Mouse (Mus musculus): Measurements from ENCODE around the gene Kifc5b.

Gene Kifc5b

GRCm38 (mm10) chr17:26916711-26917482 lies at the start of gene Kifc5b:
Kifc5b (plus strand) TSS chr17:26917091.
- in situ Hi-C loops (cut with MboI, MseI), result no loop called here

- in situ Hi-C loops (cut with MboI, MseI), result no loop called here
These were observed 48.1 kb upstream of the Kifc5b start for GRCm38 (mm10) chr17:26868756-26869155.

GRCm38 (mm10) chr17:26872870-26873269 lies 44.0 kb upstream of the Kifc5b start:
- in situ Hi-C loops (cut with MboI, MseI), result no loop called here

GRCm38 (mm10) chr17:26873502-26873901 lies 43.4 kb upstream of the Kifc5b start:
- in situ Hi-C loops (cut with MboI, MseI), result no loop called here

GRCm38 (mm10) chr17:26874542-26874941 lies 42.3 kb upstream of the Kifc5b start:
- in situ Hi-C loops (cut with MboI, MseI), result no loop called here

GRCm38 (mm10) chr17:26877927-26878326 lies 39.0 kb upstream of the Kifc5b start:
- in situ Hi-C loops (cut with MboI, MseI), result loop anchor here (5.0 to 25.0 kb wide), 3 partner anchors 86 to 1716 kb away; partner anchors contain the start of gene Ccdc154

GRCm38 (mm10) chr17:26879235-26879634 lies 37.7 kb upstream of the Kifc5b start:
- in situ Hi-C loops (cut with MboI, MseI), result loop anchor here (5.0 to 25.0 kb wide), 3 partner anchors 87 to 1717 kb away; partner anchors contain the start of gene Ccdc154

GRCm38 (mm10) chr17:26882706-26883105 lies 34.2 kb upstream of the Kifc5b start:
- in situ Hi-C loops (cut with MboI, MseI), result loop anchor here (25.0 kb wide), 2 partner anchors 195 to 1720 kb away; partner anchors contain the start of gene Ccdc154

GRCm38 (mm10) chr17:26883585-26883984 lies 33.3 kb upstream of the Kifc5b start:
- in situ Hi-C loops (cut with MboI, MseI), result loop anchor here (25.0 kb wide), 2 partner anchors 196 to 1721 kb away; partner anchors contain the start of gene Ccdc154

GRCm38 (mm10) chr17:26884995-26885926 lies 31.6 kb upstream of the Kifc5b start:
- in situ Hi-C loops (cut with MboI, MseI), result loop anchor here (25.0 kb wide), 2 partner anchors 198 to 1723 kb away; partner anchors contain the start of gene Ccdc154

- in situ Hi-C loops (cut with MboI, MseI), result loop anchor here (25.0 kb wide), 2 partner anchors 199 to 1724 kb away; partner anchors contain the start of gene Ccdc154
These were observed 30.7 kb upstream of the Kifc5b start for GRCm38 (mm10) chr17:26886047-26886749.

GRCm38 (mm10) chr17:26887926-26888325 lies 29.0 kb upstream of the Kifc5b start:
- in situ Hi-C loops (cut with MboI, MseI), result loop anchor here (25.0 kb wide), 2 partner anchors 201 to 1726 kb away; partner anchors contain the start of gene Ccdc154

- in situ Hi-C loops (cut with MboI, MseI), result loop anchor here (25.0 kb wide), 2 partner anchors 206 to 1731 kb away; partner anchors contain the start of gene Ccdc154
These were observed 24.1 kb upstream of the Kifc5b start for GRCm38 (mm10) chr17:26892635-26893375.

GRCm38 (mm10) chr17:26893492-26893891 lies 23.4 kb upstream of the Kifc5b start:
- in situ Hi-C loops (cut with MboI, MseI), result loop anchor here (25.0 kb wide), 2 partner anchors 206 to 1731 kb away; partner anchors contain the start of gene Ccdc154

- in situ Hi-C loops (cut with MboI, MseI), result loop anchor here (25.0 kb wide), 2 partner anchors 207 to 1732 kb away; partner anchors contain the start of gene Ccdc154
These were observed 22.5 kb upstream of the Kifc5b start for GRCm38 (mm10) chr17:26894342-26894741.

- in situ Hi-C loops (cut with MboI, MseI), result loop anchor here (25.0 kb wide), 2 partner anchors 208 to 1733 kb away; partner anchors contain the start of gene Ccdc154
These were observed 21.3 kb upstream of the Kifc5b start for GRCm38 (mm10) chr17:26895578-26895977.

GRCm38 (mm10) chr17:26900916-26901315 lies 16.0 kb upstream of the Kifc5b start:
- in situ Hi-C loops (cut with MboI, MseI), result no loop called here

GRCm38 (mm10) chr17:26904320-26904719 lies 12.6 kb upstream of the Kifc5b start:
- in situ Hi-C loops (cut with MboI, MseI), result no loop called here

GRCm38 (mm10) chr17:26907506-26907905 lies 9.4 kb upstream of the Kifc5b start:
- in situ Hi-C loops (cut with MboI, MseI), result loop anchor here (5.0 kb wide), 1 partner anchor 60 kb away; no protein-coding TSS in a partner anchor

GRCm38 (mm10) chr17:26915248-26915647 lies 1.6 kb upstream of the Kifc5b start:
- in situ Hi-C loops (cut with MboI, MseI), result no loop called here

Measured in T-helper 2 cell (primary cell).